Mouse (Mus musculus) adrenal gland, postnatal 14 days (tissue): ENCODE measurements around the gene Abcb10. TPM values are rescaled to one million over a fixed set of nuclear protein-coding genes. Genes with fewer than 3 reads are reported as not detected.

Experiments used
- microRNA-seq, 2 experiments: library from miRNA; unstranded; fragments of <30 nt; microRNA quantifications; one replicate each; pipeline ENCODE4 v1.2.0; 2021
- total RNA-seq: library from RNA; stranded (reverse); gene quantifications from 2 replicates; pipeline ENCODE4 v1.2.3, GENCODE M21; 2021

Gene Abcb10
- total RNA-seq, 1 experiment from 2014 or later: 19.6 TPM

Small RNAs within 50 kb of the gene (microRNA-seq; reads per million reads assigned to microRNA genes)
- 0 reads per million in 2 experiments for gene Mir1967

Other genes with a start within 250 kb of the Abcb10 start
- gene Rab4a, start 177.1 kb downstream of the Abcb10 start, total RNA-seq: 18.9 and 20.0 TPM in 2 replicates
- gene Ccsap, start 122.9 kb downstream of the Abcb10 start, total RNA-seq: 3.8 and 4.1 TPM in 2 replicates
- gene Acta1, start 88.4 kb downstream of the Abcb10 start, total RNA-seq: 1.4 and 1.5 TPM in 2 replicates
- gene Nup133, start 33.9 kb downstream of the Abcb10 start, total RNA-seq: 15.3 and 16.5 TPM in 2 replicates
- 25.4 and 27.7 TPM in 2 replicates for gene Taf5l, start 38.3 kb upstream of the Abcb10 start, total RNA-seq
- gene Urb2, start 38.4 kb upstream of the Abcb10 start, total RNA-seq: 12.5 and 13.7 TPM in 2 replicates
- gene Galnt2, start 248.3 kb upstream of the Abcb10 start, total RNA-seq: 45.4 and 57.5 TPM in 2 replicates